8 mouse cellular contexts compared by ENCODE assay signal in the genomic region with DNA sequence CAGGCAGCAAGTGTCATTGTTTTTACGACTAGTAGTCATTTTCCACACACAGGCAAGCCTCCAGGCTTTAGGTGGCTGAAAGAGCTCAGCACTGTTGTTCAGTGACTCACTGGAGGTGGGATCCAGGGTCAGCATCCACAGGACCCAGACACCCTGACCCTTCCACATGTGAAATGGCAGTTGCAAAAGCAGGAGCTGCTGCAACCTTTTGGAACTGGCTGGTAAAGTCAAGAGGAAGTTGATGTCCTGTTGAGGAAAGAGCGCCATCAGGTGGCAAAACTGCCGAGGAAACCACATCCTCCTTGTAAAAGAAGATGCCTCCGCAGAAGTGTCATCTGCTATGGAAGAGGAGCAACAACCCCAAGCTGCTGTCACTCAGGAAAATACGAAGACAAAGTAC. TPM values are rescaled to one million over a fixed set of nuclear protein-coding genes. Genes with fewer than 3 reads are reported as not detected.
DNase-seq lines count a peak whose midpoint lies in the region; ATAC-seq lines count a peak whose summit lies in the region.

No protein-coding gene starts in this region.

- no peak overlapping the region for H3K4me2 ChIP-seq in kidney, embryonic 15.5 days

- peaks cover 9% of the 10 kb centered on the region; the same call in 1 of the 2 replicates for H3K27me3 ChIP-seq in kidney, embryonic 15.5 days
- H3K27me3 ChIP-seq in heart, embryonic 10.5 days (ENCODE audit: insufficient read depth, poor library complexity, severe bottlenecking): peaks cover 8% of the 10 kb centered on the region; the same call in 1 of the 2 replicates
- peaks cover 22% of the 10 kb centered on the region for H3K27me3 ChIP-seq in midbrain, embryonic 10.5 days (ENCODE audit: low read depth, poor library complexity, severe bottlenecking)

- no peak overlapping the region for H3K27ac ChIP-seq in kidney, embryonic 15.5 days
- no peak overlapping the region for H3K27ac ChIP-seq in heart, embryonic 10.5 days
- no peak overlapping the region for H3K27ac ChIP-seq in midbrain, embryonic 10.5 days (replicated peaks)

- H3K9ac ChIP-seq in kidney, embryonic 15.5 days: no peak overlapping the region

- no peak for ATAC-seq in kidney, embryonic 15.5 days (replicated peaks; ENCODE audit: low FRiP score)
- peak; percentile 34; the same call in 1 of the 2 replicates for ATAC-seq in neutrophil, adult 5-6 weeks (ENCODE audit: extremely low read depth, insufficient number of reproducible peaks, low FRiP score, poor library complexity, severe bottlenecking)

- H3K9me3 ChIP-seq in kidney, embryonic 15.5 days (replicated peaks): no peaks in the 10 kb centered on the region
- H3K9me3 ChIP-seq in heart, embryonic 10.5 days: no peaks in the 10 kb centered on the region
- peaks cover 14% of the 10 kb centered on the region; the same call in 1 of the 2 replicates for H3K9me3 ChIP-seq in midbrain, embryonic 10.5 days (replicated peaks)

- peak; percentile 14 to 70 for DNase-seq in kidney, postnatal 36 days
- DNase-seq in CD8-positive naive resting alpha-beta T cell, adult 2 months (ENCODE audit: low read depth in 2 of 2, low spot score in 2 of 2): peak; percentile 38 to 58
- peak; percentile 45 to 47 for DNase-seq in adrenal gland, postnatal 36 days
- DNase-seq in MN1 (ENCODE audit: low spot score): no peak
- DNase-seq in heart, embryonic 10.5 days (ENCODE audit: low spot score): no peak
- no peak for DNase-seq in midbrain, embryonic 10.5 days (ENCODE audit: low spot score)

- H3K4me1 ChIP-seq in kidney, embryonic 15.5 days: no peaks in the 10 kb centered on the region
- H3K4me1 ChIP-seq in heart, embryonic 10.5 days: no peaks in the 10 kb centered on the region
- H3K4me1 ChIP-seq in midbrain, embryonic 10.5 days: peaks cover 2% of the 10 kb centered on the region; the same call in 1 of the 2 replicates

- H3K36me3 ChIP-seq in kidney, embryonic 15.5 days: no peaks in the 10 kb centered on the region
- no peaks in the 10 kb centered on the region for H3K36me3 ChIP-seq in heart, embryonic 10.5 days
- no peaks in the 10 kb centered on the region for H3K36me3 ChIP-seq in midbrain, embryonic 10.5 days

- 75% methylated on average over 5 of the region's 5 CpGs for WGBS in kidney, embryonic 15.5 days
- 79% methylated on average over 5 of the region's 5 CpGs for WGBS in heart, embryonic 10.5 days
- 82% methylated on average over 5 of the region's 5 CpGs for WGBS in midbrain, embryonic 10.5 days

- H3K4me3 ChIP-seq in kidney, embryonic 15.5 days (replicated peaks): no peak overlapping the region
- no peak overlapping the region for H3K4me3 ChIP-seq in heart, embryonic 10.5 days
- H3K4me3 ChIP-seq in midbrain, embryonic 10.5 days: no peak overlapping the region

RNA-seq across cellular contexts. Expression of a gene that starts 18.7 kb away (rescaled TPM):
- 0.08 TPM in 2 replicates for polyA plus RNA-seq in kidney, embryonic 15.5 days (2015; fragmentation: Nextera tagmentation; extraction: Ambion mirVana)
- total RNA-seq in adrenal gland, postnatal 36 days (2021): not detected
- 0.23 TPM in 1 of 2 replicates, not detected in the other for total RNA-seq in neutrophil, adult 5-6 weeks (2017)
- polyA plus RNA-seq in heart, embryonic 10.5 days (2016; fragmentation: Nextera tagmentation; extraction: Ambion mirVana): not detected in 2 replicates
- polyA plus RNA-seq in midbrain, embryonic 10.5 days (2016; fragmentation: Nextera tagmentation; extraction: Ambion mirVana): 0.05 TPM in 1 of 2 replicates, not detected in the other

RNA-seq across cellular contexts. Expression of a gene that starts 31.8 kb away (rescaled TPM):
- 52.8 and 55.7 TPM in 2 replicates for polyA plus RNA-seq in kidney, embryonic 15.5 days (2015; fragmentation: Nextera tagmentation; extraction: Ambion mirVana)
- 10 to 100 TPM; 44.3 to 62.3 TPM for total RNA-seq in adrenal gland, postnatal 36 days (2021)
- 134 and 148 TPM in 2 replicates for total RNA-seq in neutrophil, adult 5-6 weeks (2017)
- polyA plus RNA-seq in heart, embryonic 10.5 days (2016; fragmentation: Nextera tagmentation; extraction: Ambion mirVana): 48.8 and 53.4 TPM in 2 replicates
- 60.9 and 75.3 TPM in 2 replicates for polyA plus RNA-seq in midbrain, embryonic 10.5 days (2016; fragmentation: Nextera tagmentation; extraction: Ambion mirVana)

Comparison
In these comparisons a context has a peak if more than half of its experiments do, and no peak if none do; other contexts are left out.
1. DNase-seq: peak in kidney, postnatal 36 days (2 of 2), CD8-positive naive resting alpha-beta T cell, adult 2 months (2 of 2) and adrenal gland, postnatal 36 days (2 of 2); none in MN1 (single experiment), heart, embryonic 10.5 days (single experiment) and midbrain, embryonic 10.5 days (single experiment).